Mouse (Mus musculus) cerebellum, postnatal 4 days (tissue): ENCODE measurements around the gene Ccnl1.

ENCODE experiments used
- DNase-seq, 2 experiments: peaks; one replicate each; pipeline ENCODE4 v3.0.0; 2022; ENCODE audit warnings: low spot score in 2 of 2, mixed read lengths in 1 of 2

Gene Ccnl1

GRCm38 (mm10) chr3:65927101-65927501, 30.9 kb downstream of the Ccnl1 start:
- DNase-seq = no peak

- DNase-seq = no peak
Observed at GRCm38 (mm10) chr3:65926426-65926825, 31.6 kb downstream of the Ccnl1 start.

- no peak for DNase-seq
Observed at GRCm38 (mm10) chr3:65925058-65925740, 32.9 kb downstream of the Ccnl1 start.

GRCm38 (mm10) chr3:65922420-65922819, 35.6 kb downstream of the Ccnl1 start:
- DNase-seq = no peak

- DNase-seq = no peak
Observed at GRCm38 (mm10) chr3:65921671-65922070, 36.4 kb downstream of the Ccnl1 start.

GRCm38 (mm10) chr3:65919016-65919415, 39.0 kb downstream of the Ccnl1 start:
- no peak for DNase-seq

- no peak for DNase-seq
Observed at GRCm38 (mm10) chr3:65912928-65913327, 45.1 kb downstream of the Ccnl1 start.

- no peak for DNase-seq
Observed at GRCm38 (mm10) chr3:65912217-65912616, 45.8 kb downstream of the Ccnl1 start.

- DNase-seq = no peak
Observed at GRCm38 (mm10) chr3:65911265-65911664, 46.8 kb downstream of the Ccnl1 start.

- no peak for DNase-seq
Observed at GRCm38 (mm10) chr3:65909454-65909853, 48.6 kb downstream of the Ccnl1 start.

GRCm38 (mm10) chr3:65907536-65907935, 50.5 kb downstream of the Ccnl1 start:
- DNase-seq = no peak

GRCm38 (mm10) chr3:65905281-65906169, 52.5 kb downstream of the Ccnl1 start:
- DNase-seq = no peak

- DNase-seq = no peak
Observed at GRCm38 (mm10) chr3:65904711-65905110, 53.3 kb downstream of the Ccnl1 start.

GRCm38 (mm10) chr3:65904106-65904505, 53.9 kb downstream of the Ccnl1 start:
- DNase-seq = no peak

GRCm38 (mm10) chr3:65898598-65899278, 59.3 kb downstream of the Ccnl1 start:
- no peak for DNase-seq

- no peak for DNase-seq
Observed at GRCm38 (mm10) chr3:65897233-65897993, 60.6 kb downstream of the Ccnl1 start.
